Mouse (Mus musculus) cerebellum, adult 9-11 months (tissue): ENCODE results near the gene Gm3448.
"Not testable (repeated sequence)": the region's sequence is repeated elsewhere in the genome, so short reads cannot be mapped to it uniquely, and the experiment has no call there.

Experiments used
- DNase-seq: peaks from one replicate; pipeline ENCODE4 v3.0.0; 2022

The Gm3448 gene

GRCm38 (mm10) chr17:15041175-15041729 lies at the start of gene Gm3448, which contains the start of the genes Ermard and Tcte3:
Gm3448 (minus strand) TSS chr17:15041537.
Ermard (plus strand) TSS chr17:15041208.
Tcte3 (minus strand) TSS chr17:15041488.
- peak; percentile 56 for DNase-seq

DNA sequence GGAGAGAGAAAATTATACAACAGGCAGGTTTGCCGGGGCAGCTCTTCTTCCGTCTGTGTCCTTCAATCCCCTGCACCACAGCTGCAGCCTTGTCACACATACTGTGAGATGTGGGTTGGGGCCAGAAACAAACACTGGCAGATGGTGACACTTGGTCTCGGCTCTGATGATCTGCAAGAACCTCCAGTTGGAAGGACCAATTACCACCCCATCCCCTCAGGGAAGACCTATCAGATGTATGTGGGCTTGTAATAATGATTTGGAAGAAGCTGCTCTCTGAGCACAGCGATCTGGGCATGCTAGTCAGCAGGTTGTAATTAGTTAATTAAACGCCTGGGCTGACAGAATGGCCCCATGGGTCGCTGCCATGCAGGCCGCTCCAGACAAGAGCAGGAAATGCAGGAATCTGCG lies 47.3 kb upstream of the Gm3448 start:
- peak; percentile 51 for DNase-seq

- no peak for DNase-seq
These were observed 46.8 kb upstream of the Gm3448 start for GRCm38 (mm10) chr17:15088166-15088565.

DNA sequence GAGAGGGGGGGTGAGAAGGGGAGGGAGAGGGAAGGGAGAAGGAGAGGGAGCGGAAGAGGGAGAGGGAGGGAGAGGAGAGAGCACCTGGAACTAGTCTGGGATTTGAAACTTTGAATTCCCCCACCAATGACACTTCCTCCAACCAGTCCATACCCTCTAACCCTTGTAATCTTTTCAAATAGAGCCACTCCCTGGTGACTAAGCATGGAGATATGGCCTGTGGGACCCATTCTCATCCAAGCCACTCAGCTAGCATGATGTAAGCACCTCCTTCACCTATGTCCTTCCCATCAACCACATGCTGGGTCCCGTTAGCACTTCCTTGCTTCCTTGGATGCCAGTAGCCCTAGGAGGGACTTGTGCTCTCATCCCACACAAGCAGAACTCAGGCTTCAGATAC lies 43.7 kb upstream of the Gm3448 start:
- no peak for DNase-seq

DNA sequence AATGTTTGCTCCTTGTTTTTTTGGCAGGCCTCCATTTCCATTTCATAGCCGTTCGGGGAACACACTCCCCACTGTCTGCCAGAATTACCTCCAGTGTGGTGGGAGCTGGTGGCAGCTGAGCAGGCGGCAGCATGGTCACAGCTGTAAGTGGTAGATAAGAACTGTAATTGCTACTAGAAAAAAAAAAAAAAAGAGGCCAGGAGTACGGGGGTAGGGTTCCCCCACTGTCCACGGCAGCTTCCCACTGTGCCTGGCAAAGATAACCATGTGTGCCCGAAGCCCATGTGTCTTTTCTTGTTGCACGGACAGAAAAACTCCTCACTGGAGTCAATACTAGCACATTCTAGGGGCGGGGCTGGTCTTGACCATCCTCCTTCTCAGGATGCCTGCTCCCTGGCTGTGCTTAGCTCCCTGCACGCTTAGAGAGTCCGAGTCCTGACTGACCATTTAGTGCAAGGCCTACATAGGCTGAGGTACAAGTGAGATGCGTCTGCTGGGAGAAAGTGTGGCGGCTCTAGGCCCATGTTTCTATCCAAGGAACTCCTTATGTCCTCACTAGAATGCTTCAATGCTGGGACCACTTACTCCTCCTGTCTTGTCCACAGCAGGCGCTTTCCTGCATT lies 43.0 kb upstream of the Gm3448 start:
- no peak for DNase-seq

DNA sequence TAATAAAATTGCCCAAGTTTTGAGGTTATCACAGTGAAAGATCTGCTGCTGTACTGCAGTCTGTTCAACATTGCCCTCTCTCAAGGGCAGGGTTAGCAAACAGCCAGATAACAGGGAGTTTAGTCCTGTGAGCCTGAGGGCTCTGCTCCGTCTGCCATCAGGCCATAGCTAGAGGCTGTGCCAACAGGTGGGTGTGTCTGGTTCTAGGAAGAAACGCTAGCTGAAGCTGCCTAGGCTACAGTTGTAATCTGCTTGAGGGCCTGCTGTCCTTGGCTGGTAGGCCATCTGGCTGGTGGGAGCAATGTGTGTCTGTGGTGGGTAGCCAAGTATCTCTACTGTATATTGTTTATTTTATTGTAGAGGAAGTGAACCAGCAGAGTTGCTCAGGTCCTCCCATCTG lies 36.2 kb upstream of the Gm3448 start:
- DNase-seq: no peak

DNA sequence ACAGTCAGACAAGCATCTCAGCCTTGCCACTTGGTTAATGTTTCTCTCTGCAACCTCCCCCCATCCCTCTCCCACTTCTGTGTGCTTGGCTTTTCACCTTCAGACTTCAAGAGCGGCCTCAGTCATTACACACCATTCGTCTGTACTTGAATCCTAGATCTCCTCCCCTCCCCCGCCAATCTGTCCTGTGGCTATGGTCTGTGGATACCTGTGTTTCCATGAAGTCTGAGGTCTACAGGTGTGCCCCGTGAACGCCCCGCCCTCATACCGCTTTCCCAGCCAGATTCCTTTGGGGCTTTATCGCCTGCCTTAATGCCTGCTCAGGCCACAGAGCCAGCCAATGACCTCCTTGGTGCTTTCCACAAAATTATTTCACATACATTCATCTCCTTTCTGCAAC lies 33.7 kb upstream of the Gm3448 start:
- DNase-seq: no peak

- no peak for DNase-seq
These were observed 30.9 kb upstream of the Gm3448 start for GRCm38 (mm10) chr17:15072211-15072610.

GRCm38 (mm10) chr17:15069124-15069523 lies 27.8 kb upstream of the Gm3448 start:
- no peak for DNase-seq

GRCm38 (mm10) chr17:15068040-15068792 lies 26.9 kb upstream of the Gm3448 start:
- DNase-seq: no peak

DNA sequence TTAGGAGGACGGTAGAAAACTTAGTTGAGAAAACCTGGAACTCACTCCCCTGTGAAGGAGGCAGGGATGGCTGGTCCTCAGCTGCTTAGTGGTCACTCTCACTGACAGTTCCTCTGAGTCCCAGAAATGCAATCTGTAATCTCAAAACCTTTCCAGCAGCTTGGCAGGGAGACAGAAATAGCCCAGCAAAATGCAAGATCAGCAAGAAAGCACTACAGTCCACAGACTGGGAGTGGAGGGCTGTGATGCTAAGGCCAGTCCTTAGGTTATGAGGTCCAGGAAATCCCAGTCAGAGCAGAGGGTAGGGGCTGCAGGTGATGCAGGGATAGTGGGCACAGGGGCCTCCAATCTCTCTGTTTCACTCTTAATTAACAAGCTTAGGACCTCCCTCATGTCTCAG lies 25.6 kb upstream of the Gm3448 start:
- no peak for DNase-seq

DNA sequence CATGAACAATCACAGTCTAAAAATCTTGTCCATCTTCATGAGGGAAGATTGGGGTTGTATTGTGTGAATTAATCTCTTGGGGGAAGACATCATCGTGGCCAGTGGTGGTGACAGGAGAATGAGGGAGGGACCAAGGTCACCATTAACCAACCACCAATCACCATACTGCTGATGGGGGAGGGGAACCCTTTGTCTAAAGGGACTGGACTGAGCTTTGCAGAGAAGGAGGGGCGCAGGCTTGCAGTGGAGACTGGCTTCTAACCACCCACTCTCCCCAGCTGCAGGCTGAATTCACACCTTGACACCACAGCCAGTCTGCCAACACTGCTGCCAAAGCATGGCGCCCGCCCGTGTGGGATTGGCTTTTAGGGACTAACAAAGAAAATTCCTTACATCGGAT lies 24.7 kb upstream of the Gm3448 start:
- no peak for DNase-seq

- DNase-seq: peak; percentile 56
These were observed 24.2 kb upstream of the Gm3448 start for GRCm38 (mm10) chr17:15065391-15066024.

DNA sequence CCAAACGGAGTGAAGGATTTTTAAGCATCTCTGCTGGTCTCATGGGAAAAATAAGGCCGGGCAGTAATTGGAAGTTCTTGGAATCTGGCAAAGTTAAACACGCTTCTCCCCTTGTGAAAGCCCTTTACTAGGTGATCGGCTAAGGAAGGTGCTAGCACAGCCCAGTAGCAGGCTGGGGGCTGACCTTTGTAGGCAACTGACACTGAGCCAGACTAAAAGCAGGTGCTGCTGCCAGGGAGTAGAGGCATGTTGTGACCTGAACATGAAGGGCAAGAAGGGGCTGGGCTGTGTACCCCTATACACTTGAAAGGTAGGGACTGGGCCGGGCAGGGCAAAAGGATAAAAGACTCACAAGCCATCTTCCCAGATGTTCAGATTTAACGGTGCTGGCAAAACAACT lies 19.0 kb upstream of the Gm3448 start:
- no peak for DNase-seq

DNA sequence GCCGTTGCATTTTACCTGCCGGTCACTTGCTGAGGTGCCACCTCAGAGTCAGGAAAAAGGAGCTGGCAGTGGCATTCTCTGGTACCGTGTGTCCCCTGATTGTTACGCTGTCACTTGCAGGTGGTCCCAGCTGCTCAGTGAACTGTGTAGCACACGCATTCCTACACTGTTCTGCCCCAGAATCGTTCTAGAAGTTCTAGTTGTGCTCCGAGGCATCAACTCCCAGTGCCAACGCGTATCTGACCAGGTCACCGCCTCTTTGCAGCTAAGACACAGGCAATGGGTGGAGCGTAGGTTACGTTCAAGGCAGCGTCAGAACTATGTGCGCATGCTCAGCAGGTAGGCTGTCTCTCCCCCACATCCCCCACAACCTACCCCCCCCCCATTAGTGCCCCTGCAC lies 18.3 kb upstream of the Gm3448 start:
- DNase-seq: no peak

- no peak for DNase-seq
These were observed 16.8 kb upstream of the Gm3448 start for GRCm38 (mm10) chr17:15058161-15058591.

GRCm38 (mm10) chr17:15055925-15056324 lies 14.6 kb upstream of the Gm3448 start:
- DNase-seq: no peak

GRCm38 (mm10) chr17:15053829-15054200 lies 12.5 kb upstream of the Gm3448 start:
- not testable (repeated sequence) for DNase-seq

- DNase-seq: not testable (repeated sequence)
These were observed 12.0 kb upstream of the Gm3448 start for GRCm38 (mm10) chr17:15053183-15053828.

DNA sequence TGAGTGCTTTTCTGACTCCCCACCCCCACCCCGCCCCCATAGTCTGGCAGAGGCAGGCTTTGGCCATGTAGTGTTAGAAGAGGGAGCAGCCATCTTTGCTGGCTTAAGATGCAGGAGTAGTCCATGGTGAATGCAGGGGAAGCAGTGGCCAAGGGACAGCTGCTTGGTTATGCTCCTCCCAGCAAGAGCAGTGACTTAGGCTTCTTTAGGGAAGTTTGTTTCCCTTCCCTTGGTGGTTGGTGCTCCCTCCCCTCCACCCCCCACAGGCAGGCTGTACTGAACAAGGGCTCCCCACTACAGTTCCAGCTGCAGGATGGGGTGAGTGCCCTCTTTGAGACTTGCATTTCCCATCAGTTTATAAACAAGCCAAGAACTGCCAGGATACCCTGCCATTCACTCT lies 11.4 kb upstream of the Gm3448 start:
- not testable (repeated sequence) for DNase-seq

GRCm38 (mm10) chr17:15050338-15050737 lies 9.0 kb upstream of the Gm3448 start:
- DNase-seq: not testable (repeated sequence)

DNA sequence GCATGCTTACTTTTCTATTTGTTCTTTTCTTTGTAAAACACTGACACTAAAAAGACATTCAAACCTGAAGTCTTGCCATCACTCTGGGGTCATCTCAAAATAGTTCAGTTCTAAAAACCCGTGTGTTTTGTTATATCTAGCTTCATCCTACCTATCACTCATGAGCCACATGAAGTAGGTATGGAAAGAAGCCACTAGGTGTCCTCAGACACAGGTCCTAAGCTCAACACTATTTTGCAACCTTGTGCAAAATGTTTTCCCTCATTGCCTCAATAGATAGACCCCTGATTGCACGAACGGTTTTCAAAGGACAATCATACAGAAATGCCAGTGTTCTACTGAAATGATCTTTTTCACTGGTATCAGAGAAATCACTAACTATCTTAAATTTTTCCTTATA lies 882 bp downstream of the Gm3448 start:
- DNase-seq: not testable (repeated sequence)

DNA sequence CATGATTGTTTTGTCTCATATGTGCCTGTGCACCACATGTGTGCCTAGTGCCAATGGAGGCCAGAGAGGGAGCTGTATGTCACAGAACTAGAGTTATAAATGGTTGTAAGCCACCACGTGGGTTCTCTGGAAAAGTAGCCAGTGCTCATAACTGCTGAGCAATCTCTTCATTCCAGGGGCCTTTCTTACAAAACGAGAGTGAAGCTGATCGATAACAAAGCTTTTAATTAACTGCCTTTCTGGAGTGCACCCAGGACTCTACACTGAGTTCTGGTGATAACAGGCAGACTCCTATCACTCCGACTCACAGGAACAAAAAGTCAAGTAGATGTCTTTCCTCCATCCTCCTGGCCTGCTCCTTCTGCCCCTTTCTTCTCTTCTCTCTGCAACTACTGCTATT lies 9.9 kb downstream of the Gm3448 start:
- DNase-seq: not testable (repeated sequence)
